Mouse (Mus musculus) T-helper 1 cell (primary cell): Measurements from ENCODE around the gene Cds1.

ENCODE experiments used
- in situ Hi-C: fragments of 300-600 bp; cut with MboI, MseI; formaldehyde crosslinking; loops from one replicate; pipeline ENCODE4 v1.15.1; 2025; ENCODE audit warnings: high pct_unique_total_duplicates

Cds1 gene

GRCm38 (mm10) chr5:101776528-101776927, 11.6 kb downstream of the Cds1 start:
- in situ Hi-C loops, result no loop called here

GRCm38 (mm10) chr5:101779376-101779863, 14.5 kb downstream of the Cds1 start:
- in situ Hi-C loops, result no loop called here

- in situ Hi-C loops, result no loop called here
These were observed 16.0 kb downstream of the Cds1 start for GRCm38 (mm10) chr5:101780918-101781317.

- in situ Hi-C loops, result no loop called here
These were observed 19.4 kb downstream of the Cds1 start for GRCm38 (mm10) chr5:101784328-101784727.

- in situ Hi-C loops, result no loop called here
These were observed 19.9 kb downstream of the Cds1 start for GRCm38 (mm10) chr5:101784787-101785186.

GRCm38 (mm10) chr5:101785921-101786614, 21.1 kb downstream of the Cds1 start:
- in situ Hi-C loops, result no loop called here

GRCm38 (mm10) chr5:101789770-101790169, 24.8 kb downstream of the Cds1 start:
- in situ Hi-C loops, result no loop called here

- in situ Hi-C loops, result no loop called here
These were observed 25.6 kb downstream of the Cds1 start for GRCm38 (mm10) chr5:101790560-101790959.

GRCm38 (mm10) chr5:101792665-101793064, 27.7 kb downstream of the Cds1 start:
- in situ Hi-C loops, result no loop called here

- in situ Hi-C loops, result no loop called here
These were observed 37.0 kb downstream of the Cds1 start for GRCm38 (mm10) chr5:101801891-101802290.

GRCm38 (mm10) chr5:101802358-101803022, 37.6 kb downstream of the Cds1 start:
- in situ Hi-C loops, result no loop called here

GRCm38 (mm10) chr5:101811296-101812169, 46.6 kb downstream of the Cds1 start:
- in situ Hi-C loops, result no loop called here

- in situ Hi-C loops, result no loop called here
These were observed 51.9 kb downstream of the Cds1 start for GRCm38 (mm10) chr5:101816822-101817221.

- in situ Hi-C loops, result no loop called here
These were observed 54.3 kb downstream of the Cds1 start for GRCm38 (mm10) chr5:101819216-101819615.

GRCm38 (mm10) chr5:101819844-101820243, 54.9 kb downstream of the Cds1 start:
- in situ Hi-C loops, result no loop called here

GRCm38 (mm10) chr5:101821052-101821451, 56.1 kb downstream of the Cds1 start:
- in situ Hi-C loops, result no loop called here

- in situ Hi-C loops, result no loop called here
These were observed 56.8 kb downstream of the Cds1 start for GRCm38 (mm10) chr5:101821491-101822310.

GRCm38 (mm10) chr5:101822311-101822670, 57.4 kb downstream of the Cds1 start:
- in situ Hi-C loops, result no loop called here

GRCm38 (mm10) chr5:101825111-101825911, 60.4 kb downstream of the Cds1 start:
- in situ Hi-C loops, result no loop called here

GRCm38 (mm10) chr5:101826531-101826970, 61.6 kb downstream of the Cds1 start:
- in situ Hi-C loops, result no loop called here
